Mouse (Mus musculus) embryonic fibroblast, embryonic 13.5 days (primary cell): ENCODE measurements around the gene Cd22. TPM values are rescaled to one million over a fixed set of nuclear protein-coding genes. Genes with fewer than 3 reads are reported as not detected.
A peak's percentile ranks its signal among the peaks of the same experiment; 100 is the strongest.

ENCODE experiments used
- H3K27ac ChIP-seq: 2 replicates; pipeline ENCODE4 v1.5.1; 2012; ENCODE audit warnings: low read length, control low read depth, inconsistent platforms; ENCODE audit not compliant: insufficient read depth
- H3K4me1 ChIP-seq: 2 replicates; pipeline ENCODE4 v1.6.1; 2011; ENCODE audit warnings: low read length; ENCODE audit not compliant: control insufficient read depth, insufficient read depth
- H3K4me3 ChIP-seq: 2 replicates; pipeline ENCODE4 v1.5.1; 2011; ENCODE audit warnings: mild to moderate bottlenecking, control low read depth, low read length; ENCODE audit not compliant: insufficient read depth
- CTCF ChIP-seq: IDR thresholded peaks from 2 replicates; pipeline ENCODE4 v1.5.1; 2011; ENCODE audit warnings: mild to moderate bottlenecking, control low read depth, low read length, moderate library complexity, borderline replicate concordance; ENCODE audit not compliant: insufficient read depth
- POLR2A ChIP-seq: IDR thresholded peaks from 2 replicates; pipeline ENCODE4 v1.6.1; 2011; ENCODE audit warnings: low read depth, mild to moderate bottlenecking, control low read depth, low read length, moderate library complexity
- polyA plus RNA-seq: library from polyadenylated mRNA; stranded (reverse); fragments of >200 nt; gene quantifications from 2 replicates; pipeline ENCODE4 v1.2.4, GENCODE M21; 2011; ENCODE audit warnings: low read depth; ENCODE audit not compliant: missing spikeins, insufficient read length

The Cd22 gene
- polyA plus RNA-seq, 1 experiment: not detected

- Histone ChIP-seq H3K27ac (no peak overlapping the region), H3K4me1 (no peaks in the 10 kb centered on the region), H3K4me3 (no peak overlapping the region)
- TF ChIP-seq CTCF (no peak), POLR2A (no peak)
Observed at GRCm38 (mm10) chr7:30878950-30879349, 1.2 kb downstream of the Cd22 start.

GRCm38 (mm10) chr7:30873083-30873482 lies 7.1 kb downstream of the Cd22 start:
- TF ChIP-seq CTCF (0 out of 2 replicates have a peak, but pooled peaks have one; percentile 19), POLR2A (no peak)
- no peak overlapping the region for H3K27ac ChIP-seq
- no peak overlapping the region for H3K4me3 ChIP-seq
- H3K4me1 ChIP-seq: no peaks in the 10 kb centered on the region

GRCm38 (mm10) chr7:30863386-30863785 lies 16.8 kb downstream of the Cd22 start:
- no peak overlapping the region for H3K27ac ChIP-seq
- no peak for TF ChIP-seq CTCF
- TF ChIP-seq POLR2A: no peak
- H3K4me3 ChIP-seq: no peak overlapping the region
- no peaks in the 10 kb centered on the region for H3K4me1 ChIP-seq

DNA sequence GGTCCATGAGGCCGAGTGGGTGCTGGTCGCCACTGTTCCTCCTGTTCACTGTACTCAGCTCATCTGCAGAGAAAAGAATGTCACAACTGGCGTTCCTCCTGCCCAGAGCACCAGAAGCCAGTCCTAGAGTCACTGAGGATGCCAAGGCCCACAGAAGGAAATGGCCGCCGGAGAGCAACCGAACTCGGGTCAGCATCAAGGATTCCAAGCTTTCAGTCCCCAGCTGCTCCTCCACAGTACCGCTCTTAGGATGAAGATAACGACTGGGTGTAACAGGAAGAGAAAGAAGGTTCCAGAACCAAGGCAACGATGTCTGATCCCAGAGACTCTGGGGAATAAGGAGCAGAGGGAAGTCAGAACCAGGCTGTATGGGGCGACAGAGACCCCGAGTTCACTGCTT lies 18.7 kb downstream of the Cd22 start, which contains the start of gene Ffar1:
Gene Ffar1, minus strand, starts transcription at position 101 of the 400 bp plus-strand sequence.
- no peaks in the 10 kb centered on the region for H3K4me1 ChIP-seq
- no peak for TF ChIP-seq CTCF
- no peak for TF ChIP-seq POLR2A
- H3K27ac ChIP-seq: no peak within 1 kb of the TSS
- no peak within 1 kb of the TSS for H3K4me3 ChIP-seq

DNA sequence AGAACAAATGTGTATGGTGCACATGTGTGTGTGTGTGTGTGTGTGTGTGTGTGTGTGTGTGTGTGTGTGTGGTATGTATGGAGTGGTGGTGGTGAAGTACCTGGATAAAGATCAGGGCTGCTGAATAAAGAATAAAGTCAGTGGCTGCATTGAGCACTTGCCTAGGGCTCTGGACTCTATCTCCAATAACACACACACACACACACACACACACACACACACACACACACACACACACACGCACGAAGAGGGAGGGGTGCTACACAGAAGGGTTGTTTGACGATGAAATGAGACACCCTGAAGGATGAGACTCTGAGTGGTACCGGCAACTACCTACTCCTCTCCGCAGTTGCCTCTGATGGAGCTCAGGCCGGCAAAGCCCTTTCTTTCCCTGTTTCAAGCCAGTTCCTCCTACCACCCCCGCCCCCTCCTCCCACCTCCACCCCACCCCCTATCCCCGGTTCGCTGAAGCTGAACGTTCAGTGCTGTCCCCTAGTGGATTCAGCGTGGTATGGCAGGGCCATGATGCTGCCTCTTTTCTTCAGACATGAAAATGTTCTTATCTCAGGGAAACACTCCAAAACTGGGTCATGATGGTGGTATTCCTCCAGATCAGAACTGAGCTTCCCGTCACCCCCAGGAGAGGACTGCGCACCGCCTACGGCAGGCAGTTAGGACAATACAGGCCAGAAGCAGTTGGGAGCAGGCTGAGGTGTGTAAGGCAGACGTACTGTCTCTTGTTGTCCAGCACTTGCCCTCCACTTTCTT lies 20.3 kb downstream of the Cd22 start:
- H3K4me3 ChIP-seq: no peak overlapping the region

DNA sequence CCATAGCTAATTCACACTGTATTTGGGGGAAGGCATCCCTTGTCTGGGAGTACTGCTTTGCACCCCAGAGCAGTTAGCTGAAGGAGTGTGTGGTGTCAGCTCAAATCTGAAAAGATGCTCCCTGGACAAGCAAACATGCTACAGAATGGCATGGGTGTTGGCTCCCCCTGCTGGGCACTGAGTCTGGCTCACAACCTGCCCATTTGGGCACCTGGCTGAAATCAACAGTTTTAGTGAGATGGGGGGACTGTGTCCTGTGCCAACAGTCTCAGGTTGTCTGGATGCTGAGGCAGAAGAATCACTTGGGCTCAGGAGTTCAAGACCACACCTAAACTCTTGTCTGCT lies 20.9 kb downstream of the Cd22 start:
- no peaks in the 10 kb centered on the region for H3K4me1 ChIP-seq
- H3K27ac ChIP-seq: no peak overlapping the region
- TF ChIP-seq CTCF (peak; percentile 77), POLR2A (no peak)
- H3K4me3 ChIP-seq: no peak overlapping the region

More for the DNA sequence above, 20.3 kb downstream of the Cd22 start:
- H3K27ac ChIP-seq: no peak overlapping the region
- TF ChIP-seq POLR2A (no peak), CTCF (peak; percentile 70; the same call in 1 of the 2 replicates)
- H3K4me1 ChIP-seq: no peaks in the 10 kb centered on the region

DNA sequence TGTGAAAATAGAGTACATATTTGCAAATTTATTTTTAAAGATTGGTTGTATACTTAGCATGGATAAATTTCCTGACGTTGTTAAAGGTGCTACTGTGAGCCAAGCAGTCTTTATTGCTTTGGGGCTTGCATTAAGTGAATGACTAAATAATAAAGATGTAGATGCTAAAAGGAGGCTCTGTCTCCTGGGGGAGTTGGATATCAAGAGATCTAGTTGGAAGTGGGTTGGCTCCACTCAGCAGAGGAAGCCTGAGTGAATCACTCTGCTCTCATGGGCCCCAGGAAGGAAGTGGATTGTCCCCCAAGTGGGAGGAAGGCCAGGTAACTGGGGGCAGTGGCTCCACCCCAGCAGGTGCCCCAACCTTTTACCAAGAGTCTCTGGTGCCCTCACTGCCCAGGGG lies 22.4 kb downstream of the Cd22 start:
- H3K27ac ChIP-seq: no peak overlapping the region
- TF ChIP-seq CTCF (no peak), POLR2A (no peak)
- H3K4me3 ChIP-seq: no peak overlapping the region
- H3K4me1 ChIP-seq: no peaks in the 10 kb centered on the region

- TF ChIP-seq POLR2A (no peak), CTCF (no peak)
- no peak within 1 kb of the TSS for H3K4me3 ChIP-seq
- H3K27ac ChIP-seq: no peak within 1 kb of the TSS
- H3K4me1 ChIP-seq: no peaks in the 10 kb centered on the region
Observed at GRCm38 (mm10) chr7:30856078-30856477, 24.1 kb downstream of the Cd22 start, which contains the start of gene Ffar3. TSS of gene Ffar3 (minus strand) at chr7:30856178.

DNA sequence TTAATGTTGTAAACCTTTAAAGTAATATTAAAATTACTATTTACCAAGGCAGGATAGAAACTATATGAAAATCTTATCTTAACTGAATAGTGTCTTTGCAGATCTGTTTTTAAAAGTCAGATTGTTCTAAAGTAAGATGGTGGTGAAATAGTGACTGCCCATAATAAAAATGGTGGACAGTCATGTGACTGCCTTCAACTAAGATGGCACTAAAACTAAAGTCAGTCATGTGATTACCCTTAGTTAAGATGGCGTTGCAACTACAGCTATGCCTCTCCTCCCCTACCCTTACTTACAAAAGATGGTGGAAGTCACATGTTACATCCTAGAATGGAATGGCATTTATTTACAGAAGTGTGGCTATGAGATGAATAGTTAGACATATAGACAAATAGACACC lies 28.7 kb downstream of the Cd22 start:
- H3K4me1 ChIP-seq: no peaks in the 10 kb centered on the region
- no peak overlapping the region for H3K4me3 ChIP-seq
- H3K27ac ChIP-seq: no peak overlapping the region
- TF ChIP-seq POLR2A (no peak), CTCF (no peak)

DNA sequence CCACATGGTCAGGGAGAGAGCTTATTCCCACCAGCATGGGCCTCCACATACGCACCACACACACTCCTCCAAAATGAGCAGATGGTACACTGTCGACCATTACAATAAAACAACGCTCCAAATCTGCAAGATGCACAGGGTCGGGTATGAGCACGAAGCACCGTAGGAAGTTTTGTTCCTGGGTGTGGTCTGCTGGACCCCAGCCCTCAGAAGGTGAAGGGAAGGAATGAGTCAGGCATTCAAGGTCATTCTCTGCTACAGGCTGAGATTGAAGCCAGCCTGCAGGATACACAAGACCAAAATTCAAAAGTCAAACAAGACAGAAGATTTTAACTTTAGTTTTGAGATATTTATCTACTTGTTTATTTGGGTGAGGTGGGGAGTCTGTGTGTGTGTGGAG lies 32.2 kb downstream of the Cd22 start:
- no peak overlapping the region for H3K27ac ChIP-seq
- H3K4me3 ChIP-seq: no peak overlapping the region
- TF ChIP-seq POLR2A: no peak
- TF ChIP-seq CTCF: no peak
- no peaks in the 10 kb centered on the region for H3K4me1 ChIP-seq
